Mouse (Mus musculus) stomach, postnatal 0 days (tissue): ENCODE measurements around the gene Ikbke. TPM values are rescaled to one million over a fixed set of nuclear protein-coding genes. Genes with fewer than 3 reads are reported as not detected.

ENCODE experiments used
- ATAC-seq: fragments of 200-750 bp; cut with Nextera tagmentation; 2 replicates; pipeline ENCODE4 v1.8.0; 2017; ENCODE audit not compliant: low FRiP score, low TSS enrichment
- DNase-seq: peaks from one replicate; pipeline ENCODE4 v3.0.0-alpha.2; 2016; ENCODE audit warnings: low spot score
- H3K27ac ChIP-seq: fragments of 300-500 bp; sonication (generic); replicated peaks from 2 replicates; pipeline ENCODE4 v1.5.1; 2014; ENCODE audit warnings: mild to moderate bottlenecking, control low read depth
- H3K27me3 ChIP-seq: fragments of 300-500 bp; sonication (generic); 2 replicates; pipeline ENCODE4 v1.6.1; 2014; ENCODE audit warnings: low read length; ENCODE audit not compliant: control insufficient read depth, insufficient read depth
- H3K36me3 ChIP-seq: fragments of 300-500 bp; sonication (generic); 2 replicates; pipeline ENCODE4 v1.6.1; 2014; ENCODE audit warnings: low read length, mixed read lengths; ENCODE audit not compliant: control insufficient read depth, insufficient read depth
- H3K4me1 ChIP-seq: fragments of 300-500 bp; sonication (generic); replicated peaks from 2 replicates; pipeline ENCODE4 v1.6.1; 2014; ENCODE audit warnings: antibody characterized with exemption; ENCODE audit not compliant: control insufficient read depth, insufficient read depth
- H3K4me2 ChIP-seq: fragments of 300-500 bp; sonication (generic); replicated peaks from 2 replicates; pipeline ENCODE4 v1.6.1; 2014; ENCODE audit warnings: low read depth, mild to moderate bottlenecking, control low read depth, moderate library complexity
- H3K4me3 ChIP-seq: fragments of 300-500 bp; sonication (generic); 2 replicates; pipeline ENCODE4 v1.5.1; 2014; ENCODE audit warnings: low read depth, low read length, control low read depth
- H3K9ac ChIP-seq: fragments of 300-500 bp; sonication (generic); 2 replicates; pipeline ENCODE4 v1.6.1; 2014; ENCODE audit warnings: mild to moderate bottlenecking, low read length, control low read depth, mixed read lengths
- H3K9me3 ChIP-seq: fragments of 300-500 bp; sonication (generic); 2 replicates; pipeline ENCODE4 v1.6.1; 2016; ENCODE audit warnings: low read length; ENCODE audit not compliant: control insufficient read depth
- CTCF ChIP-seq: IDR thresholded peaks from 2 replicates; pipeline ENCODE4 v1.5.1; 2016; ENCODE audit warnings: antibody characterized with exemption, low read depth, mild to moderate bottlenecking, moderate library complexity
- EP300 ChIP-seq: optimal IDR thresholded peaks from 2 replicates; pipeline ENCODE3; 2016; ENCODE audit warnings: antibody characterized with exemption
- WGBS: fragments of 180-500 bp; shearing (Covaris S2); extraction: QIAGEN DNeasy Blood & Tissue Kit; methylation state at CpG from one replicate; pipeline ENCODE4 v1.1.7; 2014; 5-methylcytosine and 5-hydroxymethylcytosine counted together
- polyA plus RNA-seq: library from polyadenylated mRNA; unstranded; fragments of >200 nt; fragmentation: Nextera tagmentation; extraction: Ambion mirVana; gene quantifications from 2 replicates; pipeline ENCODE4 v1.2.1, GENCODE M21; 2015

Gene Ikbke
- polyA plus RNA-seq, 1 experiment from 2014 or later, result 4.5 TPM

GRCm38 (mm10) chr1:131288938-131289337, 9.5 kb upstream of the Ikbke start:
- ATAC-seq (no peak), DNase-seq (no peak)
- Histone ChIP-seq H3K9ac (no peak overlapping the region), H3K27ac (no peak overlapping the region), H3K27me3 (no peaks in the 10 kb centered on the region), H3K4me2 (no peak overlapping the region), H3K4me3 (no peak overlapping the region), H3K9me3 (no peaks in the 10 kb centered on the region), H3K4me1 (no peaks in the 10 kb centered on the region), H3K36me3 (no peaks in the 10 kb centered on the region)
- TF ChIP-seq EP300 (no peak), CTCF (no peak)
- WGBS, result 79% methylated on average over 6 of the region's 6 CpGs

GRCm38 (mm10) chr1:131287267-131287666, 7.9 kb upstream of the Ikbke start:
- WGBS, result 55% methylated on average over 2 of the region's 2 CpGs
- Histone ChIP-seq H3K36me3 (no peaks in the 10 kb centered on the region), H3K27ac (no peak overlapping the region), H3K4me1 (no peaks in the 10 kb centered on the region), H3K9me3 (no peaks in the 10 kb centered on the region), H3K9ac (no peak overlapping the region), H3K4me2 (no peak overlapping the region), H3K27me3 (no peaks in the 10 kb centered on the region), H3K4me3 (no peak overlapping the region)
- no peak for DNase-seq
- peak; percentile 53; the same call in 1 of the 2 replicates for ATAC-seq
- TF ChIP-seq EP300 (no peak), CTCF (no peak)

DNA sequence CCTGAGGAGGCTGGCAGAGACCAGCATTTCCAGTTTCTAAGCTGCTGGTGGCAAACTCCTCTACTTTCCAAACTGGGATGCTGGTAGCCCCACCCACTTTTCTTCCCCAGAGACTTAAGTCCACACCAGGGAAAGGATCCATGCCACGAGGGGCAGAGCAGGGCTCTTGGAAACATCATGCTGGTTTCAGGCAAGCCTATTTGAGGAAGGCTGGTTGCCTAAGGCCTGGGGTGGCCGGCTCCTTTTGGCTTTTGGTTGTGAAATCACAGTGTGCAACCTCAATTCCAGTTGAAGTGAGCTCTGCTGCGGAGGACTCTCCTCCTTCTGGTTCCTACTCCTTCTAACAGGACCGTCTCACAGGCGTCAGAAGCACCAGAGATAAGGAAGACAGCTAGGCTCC, 7.4 kb upstream of the Ikbke start:
- no peaks in the 10 kb centered on the region for H3K36me3 ChIP-seq
- no peaks in the 10 kb centered on the region for H3K4me1 ChIP-seq
- no peak overlapping the region for H3K4me2 ChIP-seq
- H3K27ac ChIP-seq, result no peak overlapping the region
- H3K4me3 ChIP-seq, result no peak overlapping the region
- H3K9ac ChIP-seq, result no peak overlapping the region
- no peak for ATAC-seq
- WGBS, result 67% methylated on average over 5 of the region's 5 CpGs
- no peak for TF ChIP-seq CTCF
- no peak for TF ChIP-seq EP300
- no peaks in the 10 kb centered on the region for H3K27me3 ChIP-seq
- H3K9me3 ChIP-seq, result no peaks in the 10 kb centered on the region
- DNase-seq, result no peak

DNA sequence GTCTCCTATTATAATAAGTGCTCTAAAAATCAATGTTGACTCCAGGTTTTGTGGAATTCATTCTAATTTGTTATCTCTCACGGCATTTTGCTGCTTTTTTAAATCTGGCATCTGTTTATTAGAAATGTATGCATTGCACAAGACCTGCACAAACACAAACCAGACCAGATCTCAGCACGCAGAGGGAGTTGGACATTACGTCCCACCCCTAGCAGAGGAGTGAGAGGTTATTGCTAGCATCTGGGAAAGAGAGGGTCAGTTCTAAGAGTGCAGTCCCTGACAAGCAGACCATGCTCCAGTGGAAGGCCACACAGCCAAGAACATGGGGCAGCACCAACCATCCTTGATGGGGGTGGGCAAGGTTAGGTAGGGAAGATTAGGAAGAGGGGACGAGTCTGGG, 5.2 kb upstream of the Ikbke start:
- ATAC-seq (no peak), DNase-seq (no peak)
- no peak overlapping the region for H3K9ac ChIP-seq
- no peak overlapping the region for H3K27ac ChIP-seq
- TF ChIP-seq CTCF (no peak), EP300 (no peak)
- WGBS, result 63% methylated on average over 4 of the region's 4 CpGs
- H3K36me3 ChIP-seq, result no peaks in the 10 kb centered on the region
- H3K27me3 ChIP-seq, result no peaks in the 10 kb centered on the region
- no peak overlapping the region for H3K4me3 ChIP-seq
- no peak overlapping the region for H3K4me2 ChIP-seq
- no peaks in the 10 kb centered on the region for H3K9me3 ChIP-seq
- H3K4me1 ChIP-seq, result no peaks in the 10 kb centered on the region

DNA sequence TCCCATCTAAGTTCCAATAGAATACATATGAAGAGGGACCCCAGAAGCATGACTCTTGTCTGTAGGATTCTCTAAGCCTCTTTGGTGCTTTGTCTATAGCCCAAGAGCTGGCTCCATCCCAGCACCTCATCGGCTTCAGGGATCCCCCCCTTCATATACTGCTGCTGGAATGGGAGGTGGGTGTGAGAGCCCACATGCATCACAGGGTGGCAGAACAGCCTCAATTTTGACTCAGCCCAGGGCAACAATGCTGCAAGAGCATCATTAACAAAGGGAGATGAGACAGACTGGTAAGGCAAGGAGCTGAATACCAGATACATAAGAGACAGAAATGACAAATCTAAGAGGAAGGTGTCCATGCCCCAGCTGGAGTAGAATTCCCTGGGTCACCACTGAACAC, 4.8 kb upstream of the Ikbke start:
- Histone ChIP-seq H3K9me3 (no peaks in the 10 kb centered on the region), H3K27ac (no peak overlapping the region), H3K4me2 (no peak overlapping the region), H3K36me3 (no peaks in the 10 kb centered on the region), H3K27me3 (no peaks in the 10 kb centered on the region), H3K9ac (no peak overlapping the region), H3K4me3 (no peak overlapping the region), H3K4me1 (no peaks in the 10 kb centered on the region)
- DNase-seq (no peak), ATAC-seq (no peak)
- 83% methylated on average over 1 of the region's 1 CpGs for WGBS
- TF ChIP-seq CTCF, result no peak
- no peak for TF ChIP-seq EP300

GRCm38 (mm10) chr1:131281731-131282130, 2.3 kb upstream of the Ikbke start:
- no peak overlapping the region for H3K4me2 ChIP-seq
- H3K27ac ChIP-seq, result no peak overlapping the region
- DNase-seq (no peak), ATAC-seq (peak; percentile 24; the same call in 1 of the 2 replicates)
- TF ChIP-seq EP300 (no peak), CTCF (no peak)
- H3K36me3 ChIP-seq, result no peaks in the 10 kb centered on the region
- H3K4me3 ChIP-seq, result no peak overlapping the region
- H3K9me3 ChIP-seq, result no peaks in the 10 kb centered on the region
- H3K4me1 ChIP-seq, result peaks cover 4% of the 10 kb centered on the region; the same call in 1 of the 2 replicates
- WGBS, result 40% methylated on average over 4 of the region's 4 CpGs
- no peak overlapping the region for H3K9ac ChIP-seq
- no peaks in the 10 kb centered on the region for H3K27me3 ChIP-seq
